Mouse (Mus musculus) midbrain, embryonic 11.5 days (tissue): ENCODE measurements around the gene Cab39. TPM values are rescaled to one million over a fixed set of nuclear protein-coding genes. Genes with fewer than 3 reads are reported as not detected.
A peak's percentile ranks its signal among the peaks of the same experiment; 100 is the strongest.

Experiments
- ATAC-seq: fragments of 200-750 bp; cut with Nextera tagmentation; 2 replicates; pipeline ENCODE4 v1.8.0; 2017; ENCODE audit warnings: moderate TSS enrichment, moderate library complexity; ENCODE audit not compliant: low FRiP score
- DNase-seq: peaks from one replicate; pipeline ENCODE4 v3.0.0; 2015; ENCODE audit warnings: low spot score; ENCODE audit errors: missing footprints
- H3K27ac ChIP-seq: fragments of 300-500 bp; sonication (generic); 2 replicates; pipeline ENCODE4 v1.5.1; 2014; ENCODE audit warnings: low read depth, low read length
- H3K27me3 ChIP-seq: fragments of 300-500 bp; sonication (generic); 2 replicates; pipeline ENCODE4 v1.6.1; 2014; ENCODE audit warnings: mild to moderate bottlenecking, low read length, moderate library complexity, mixed read lengths; ENCODE audit not compliant: control insufficient read depth, insufficient read depth
- H3K36me3 ChIP-seq: fragments of 300-500 bp; sonication (generic); 2 replicates; pipeline ENCODE4 v1.6.1; 2014; ENCODE audit warnings: mild to moderate bottlenecking, low read length, moderate library complexity, mixed read lengths; ENCODE audit not compliant: control insufficient read depth, insufficient read depth
- H3K4me1 ChIP-seq: fragments of 300-500 bp; sonication (generic); 2 replicates; pipeline ENCODE4 v1.6.1; 2014; ENCODE audit warnings: low read length; ENCODE audit not compliant: control insufficient read depth, insufficient read depth
- H3K4me2 ChIP-seq: fragments of 300-500 bp; sonication (generic); 2 replicates; pipeline ENCODE4 v1.6.1; 2014; ENCODE audit warnings: mild to moderate bottlenecking, moderate library complexity
- H3K4me3 ChIP-seq: fragments of 300-500 bp; sonication (generic); 2 replicates; pipeline ENCODE4 v1.5.1; 2014; ENCODE audit warnings: low read depth, low read length
- H3K9ac ChIP-seq: fragments of 300-500 bp; sonication (generic); 2 replicates; pipeline ENCODE4 v1.6.1; 2014; ENCODE audit warnings: low read length
- H3K9me3 ChIP-seq: fragments of 300-500 bp; sonication (generic); 2 replicates; pipeline ENCODE4 v1.6.1; 2016; ENCODE audit warnings: low read length; ENCODE audit not compliant: control insufficient read depth
- WGBS: fragments of 180-500 bp; shearing (Covaris S2); extraction: QIAGEN DNeasy Blood & Tissue Kit; methylation state at CpG from one replicate; pipeline ENCODE4 v1.1.7; 2014; 5-methylcytosine and 5-hydroxymethylcytosine counted together
- microRNA-seq: library from miRNA; unstranded; fragments of <30 nt; microRNA quantifications from one replicate; pipeline ENCODE4, GENCODE M21; 2017
- polyA plus RNA-seq: library from polyadenylated mRNA; unstranded; fragments of >200 nt; fragmentation: Nextera tagmentation; extraction: Ambion mirVana; gene quantifications from 2 replicates; pipeline ENCODE4 v1.2.1, GENCODE M21; 2014

Gene Cab39
- polyA plus RNA-seq, 1 experiment from 2014 or later = 68.0 TPM

DNA sequence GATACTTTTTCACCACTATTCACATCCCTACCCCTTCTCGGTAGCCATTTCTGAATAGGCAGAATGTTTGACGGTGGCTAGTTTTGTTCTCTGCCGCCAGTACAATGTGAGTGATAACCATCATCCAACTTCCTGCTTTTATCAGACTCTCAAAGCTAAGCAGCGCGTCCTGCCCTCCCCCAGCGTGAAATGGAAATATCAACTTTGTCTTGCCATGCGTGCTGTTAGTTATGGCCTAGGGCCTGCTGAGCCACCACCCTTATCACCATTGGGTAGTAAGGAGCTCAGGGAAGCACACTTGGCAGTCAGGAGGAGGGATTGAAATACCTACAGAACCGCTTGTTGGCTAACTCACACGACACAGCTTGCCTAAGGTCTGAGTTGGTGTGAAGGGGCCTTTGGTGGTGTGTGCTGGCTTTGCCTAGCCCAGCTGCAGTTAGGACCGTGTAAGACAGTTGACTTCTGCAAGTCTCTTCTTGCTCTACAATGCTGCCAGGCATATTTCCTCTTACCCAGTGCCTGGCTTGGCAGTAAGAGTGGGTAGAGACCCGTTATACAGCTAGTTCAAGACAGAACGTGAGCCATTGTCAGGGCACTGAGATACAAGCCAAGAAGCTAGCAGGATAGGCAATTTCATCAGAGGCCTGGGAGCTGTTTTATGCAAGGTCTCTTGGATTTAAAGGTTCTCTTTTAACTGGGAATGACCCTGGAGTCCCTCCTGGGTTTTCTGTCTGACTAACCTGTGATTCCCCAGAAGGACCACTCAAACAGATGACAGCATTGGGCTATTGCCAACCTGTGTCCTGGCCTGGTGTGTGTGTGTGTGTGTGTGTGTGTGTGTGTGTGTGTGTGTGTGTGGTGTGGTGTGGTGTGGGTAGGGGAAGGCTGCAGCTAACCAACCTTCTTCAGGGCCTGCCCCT is 103.8 kb downstream of the Cab39 start:
- ATAC-seq = no peak
- Histone ChIP-seq H3K36me3 (no peaks in the 10 kb centered on the region), H3K9ac (no peak overlapping the region), H3K4me1 (peaks cover 47% of the 10 kb centered on the region), H3K4me2 (peak overlapping the region; percentile 2; the same call in 1 of the 2 replicates), H3K9me3 (no peaks in the 10 kb centered on the region), H3K27ac (no peak overlapping the region), H3K27me3 (no peaks in the 10 kb centered on the region), H3K4me3 (no peak overlapping the region)
- peak; percentile 85 for DNase-seq
- 78% methylated on average over 12 of the region's 12 CpGs for WGBS

DNA sequence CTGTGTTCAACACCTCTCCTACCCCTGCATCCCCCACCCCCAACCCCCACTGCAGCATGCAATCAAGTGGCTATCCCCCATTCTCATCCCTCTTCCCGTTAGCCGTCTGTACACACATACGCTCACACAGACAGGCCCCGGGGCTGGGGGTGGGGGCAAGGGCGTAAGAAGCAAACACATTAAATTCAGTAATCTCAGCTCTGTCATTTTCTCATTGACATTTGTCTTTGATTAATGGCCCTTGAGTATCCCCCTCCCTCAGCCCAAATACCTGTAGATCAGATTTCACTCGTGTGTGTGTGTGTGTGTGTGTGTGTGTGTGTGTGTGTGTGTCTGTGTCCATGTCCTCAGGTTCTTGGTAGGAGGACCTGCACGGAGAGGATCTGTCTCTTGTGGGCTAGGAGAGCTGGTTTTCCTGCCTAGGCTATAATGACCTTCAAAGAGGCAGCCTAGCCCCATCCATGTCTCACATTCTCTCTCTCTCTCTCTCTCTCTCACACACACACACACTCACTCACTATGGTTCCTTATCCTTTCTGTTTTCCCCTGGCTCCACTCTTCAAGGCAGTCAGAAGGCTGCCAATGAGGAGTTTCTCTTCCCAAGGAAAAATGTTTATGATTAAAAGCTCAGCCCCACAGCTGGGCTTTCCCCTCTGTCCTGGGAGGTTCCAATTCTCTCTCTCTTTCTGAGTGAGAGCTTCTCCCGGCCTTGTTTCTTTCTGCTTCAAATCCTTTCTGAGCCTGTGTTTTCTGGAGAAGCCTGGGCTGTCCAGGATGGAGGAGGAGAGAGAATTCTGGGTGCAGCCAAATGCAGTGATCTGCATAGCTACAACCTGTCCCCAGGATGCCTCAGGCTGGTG is 104.9 kb downstream of the Cab39 start:
- H3K4me3 ChIP-seq = no peak overlapping the region
- H3K4me2 ChIP-seq = no peak overlapping the region

DNA sequence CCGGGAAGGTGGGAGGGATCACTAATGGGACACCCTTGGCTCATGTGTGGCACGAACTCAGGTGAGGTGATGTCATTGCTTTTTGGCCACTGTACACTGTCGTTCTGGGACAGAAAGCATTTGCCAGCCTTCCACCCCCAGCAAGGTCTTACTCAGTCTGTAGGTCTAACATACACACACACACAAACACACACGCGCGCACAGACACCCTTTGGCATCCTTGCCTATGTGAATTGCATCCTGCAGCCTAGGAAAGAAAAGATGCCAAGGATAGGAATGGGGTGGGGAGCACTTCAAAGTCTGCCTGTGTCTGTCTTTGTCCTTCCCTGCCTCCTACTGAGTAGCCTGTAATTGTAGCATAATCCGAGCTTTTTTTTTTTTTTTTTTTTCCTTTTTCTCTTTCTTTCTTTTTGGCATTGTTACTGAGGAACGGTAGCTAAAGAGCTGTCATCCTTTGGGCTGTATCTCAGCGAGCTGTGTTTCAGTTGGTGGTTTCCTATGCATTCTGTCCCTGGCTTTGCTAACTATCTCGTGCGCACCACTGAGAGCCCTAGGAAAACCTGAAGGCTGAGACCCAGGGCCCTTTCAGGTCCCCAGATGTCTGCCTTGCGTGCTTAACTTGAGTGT is 105.6 kb downstream of the Cab39 start:
- H3K9ac ChIP-seq = peak overlapping the region; percentile 39; the same call in 1 of the 2 replicates
- H3K4me1 ChIP-seq = peaks cover 47% of the 10 kb centered on the region
- no peaks in the 10 kb centered on the region for H3K27me3 ChIP-seq
- ATAC-seq (no peak), DNase-seq (peak; percentile 86)
- peak overlapping the region; percentile 8; the same call in 1 of the 2 replicates for H3K4me2 ChIP-seq
- peak overlapping the region; percentile 42; the same call in 1 of the 2 replicates for H3K27ac ChIP-seq
- H3K4me3 ChIP-seq = no peak overlapping the region
- WGBS = 17% methylated on average over 12 of the region's 12 CpGs
- no peaks in the 10 kb centered on the region for H3K9me3 ChIP-seq
- H3K36me3 ChIP-seq = no peaks in the 10 kb centered on the region; the same call in 1 of the 2 replicates

More for the DNA sequence above, 104.9 kb downstream of the Cab39 start:
- H3K9ac ChIP-seq = peak overlapping the region; percentile 39; the same call in 1 of the 2 replicates
- H3K27me3 ChIP-seq = no peaks in the 10 kb centered on the region
- peaks cover 47% of the 10 kb centered on the region for H3K4me1 ChIP-seq
- H3K36me3 ChIP-seq = no peaks in the 10 kb centered on the region
- WGBS = 38% methylated on average over 8 of the region's 8 CpGs
- H3K9me3 ChIP-seq = no peaks in the 10 kb centered on the region
- DNase-seq (peak; percentile 78), ATAC-seq (no peak)
- H3K27ac ChIP-seq = peak overlapping the region; percentile 25; the same call in 1 of the 2 replicates

DNA sequence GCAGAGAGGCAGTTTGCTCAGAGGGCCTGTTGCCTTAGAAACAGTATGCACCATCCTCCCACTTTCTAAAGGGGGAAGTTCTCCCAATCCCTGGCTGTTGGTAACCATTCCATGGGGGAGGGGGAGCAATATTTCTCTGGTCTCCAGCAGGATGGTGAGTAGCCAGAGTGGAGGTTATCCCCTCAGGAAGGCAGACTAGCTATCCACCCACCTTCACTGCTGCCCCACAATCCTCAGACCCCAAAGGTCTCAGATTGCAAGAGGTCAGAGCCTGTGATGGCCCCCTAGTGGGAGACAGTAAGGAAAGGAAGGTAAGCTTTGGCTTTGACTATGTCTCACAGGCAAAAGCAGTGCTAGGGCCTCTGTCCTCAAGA is 106.1 kb downstream of the Cab39 start:
- DNase-seq (peak; percentile 90), ATAC-seq (no peak)
- H3K4me2 ChIP-seq = peak overlapping the region; percentile 6; the same call in 1 of the 2 replicates
- H3K27ac ChIP-seq = peak overlapping the region; percentile 22; the same call in 1 of the 2 replicates
- no peaks in the 10 kb centered on the region for H3K27me3 ChIP-seq
- peaks cover 44% of the 10 kb centered on the region for H3K4me1 ChIP-seq
- no peak overlapping the region for H3K9ac ChIP-seq
- H3K9me3 ChIP-seq = no peaks in the 10 kb centered on the region
- H3K4me3 ChIP-seq = no peak overlapping the region
- peaks cover 5% of the 10 kb centered on the region for H3K36me3 ChIP-seq

DNA sequence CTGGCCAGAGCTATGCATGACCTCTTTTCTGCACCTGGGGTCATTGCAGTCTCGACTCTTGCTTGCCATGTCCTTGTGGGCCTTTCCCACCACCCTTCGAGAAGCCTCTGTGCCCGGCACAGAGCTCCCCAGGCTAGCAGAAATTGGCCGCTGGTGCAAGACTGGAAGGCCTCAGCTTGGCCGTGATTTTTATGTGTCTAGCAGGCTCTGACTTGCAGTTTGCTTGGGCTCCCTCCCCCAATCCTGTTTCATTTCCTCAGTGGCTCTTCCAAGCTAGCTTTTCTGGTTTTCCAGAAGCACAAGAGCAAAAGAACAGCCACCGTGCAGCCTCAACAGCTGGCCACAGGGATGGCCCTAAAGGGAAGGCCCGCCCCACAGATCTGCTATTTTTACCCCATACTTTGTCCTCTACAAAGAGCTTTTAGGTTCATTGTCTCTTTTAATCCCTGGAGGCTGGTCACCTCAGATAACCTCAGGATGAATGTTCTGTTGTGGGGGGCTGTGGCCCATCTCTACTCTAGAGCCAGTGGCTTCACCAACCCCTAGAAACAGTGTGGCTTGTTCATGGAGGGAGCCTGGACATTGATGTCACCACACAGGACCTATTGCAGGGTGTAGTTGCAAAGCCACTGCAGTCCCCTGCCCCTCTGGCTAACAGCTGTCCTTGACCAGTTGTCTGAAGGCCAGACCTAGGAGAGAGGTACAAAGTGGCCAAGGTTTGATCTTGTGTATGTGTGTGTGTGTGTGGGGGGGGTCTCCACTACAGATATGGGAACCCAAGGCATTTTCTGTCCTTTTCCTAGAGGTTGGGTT is 107.5 kb downstream of the Cab39 start:
- no peak for ATAC-seq
- Histone ChIP-seq H3K4me2 (no peak overlapping the region), H3K27me3 (no peaks in the 10 kb centered on the region), H3K4me3 (no peak overlapping the region), H3K9ac (no peak overlapping the region; the same call in 1 of the 2 replicates), H3K36me3 (peaks cover 12% of the 10 kb centered on the region), H3K27ac (no peak overlapping the region), H3K9me3 (no peaks in the 10 kb centered on the region), H3K4me1 (peaks cover 42% of the 10 kb centered on the region)
- 72% methylated on average over 7 of the region's 7 CpGs for whole genome bisulfite sequencing
- peak; percentile 66 for DNase-seq

Small RNA genes within 50 kb of the gene (microRNA-seq; reads per million reads assigned to microRNA genes)
- gene Gm25472 = not detected
- gene Mir8096 = not detected

Other genes with a start within 250 kb of the Cab39 start
- not detected in 2 replicates for gene G530012D18Rik, start 217.8 kb upstream of the Cab39 start, polyA plus RNA-seq
- 0.63 and 0.88 TPM in 2 replicates for gene Sp110, start 194.6 kb upstream of the Cab39 start, polyA plus RNA-seq
- gene Sp140, start 193.1 kb upstream of the Cab39 start, polyA plus RNA-seq = 1.2 and 1.3 TPM in 2 replicates
- 0.74 and 1.2 TPM in 2 replicates for gene Sp100, start 143.5 kb upstream of the Cab39 start, polyA plus RNA-seq
- 1.1 and 1.2 TPM in 2 replicates for gene A630001G21Rik, start 14.8 kb upstream of the Cab39 start, polyA plus RNA-seq
- 78.1 and 78.7 TPM in 2 replicates for gene Itm2c, start 100.8 kb downstream of the Cab39 start, polyA plus RNA-seq
- gene 4933407L21Rik, start 135.0 kb downstream of the Cab39 start, polyA plus RNA-seq = 0.36 and 0.97 TPM in 2 replicates
- not detected in 2 replicates for gene Gpr55, start 167.6 kb downstream of the Cab39 start, polyA plus RNA-seq
- gene Spata3, start 223.4 kb downstream of the Cab39 start, polyA plus RNA-seq = not detected in 2 replicates